Mouse (Mus musculus): Measurements from ENCODE around the gene Prkar1a. TPM values are rescaled to one million over a fixed set of nuclear protein-coding genes. Genes with fewer than 3 reads are reported as not detected.

Prkar1a gene
- polyA plus RNA-seq, 1 experiment from 2014 or later, result 109 TPM

DNA sequence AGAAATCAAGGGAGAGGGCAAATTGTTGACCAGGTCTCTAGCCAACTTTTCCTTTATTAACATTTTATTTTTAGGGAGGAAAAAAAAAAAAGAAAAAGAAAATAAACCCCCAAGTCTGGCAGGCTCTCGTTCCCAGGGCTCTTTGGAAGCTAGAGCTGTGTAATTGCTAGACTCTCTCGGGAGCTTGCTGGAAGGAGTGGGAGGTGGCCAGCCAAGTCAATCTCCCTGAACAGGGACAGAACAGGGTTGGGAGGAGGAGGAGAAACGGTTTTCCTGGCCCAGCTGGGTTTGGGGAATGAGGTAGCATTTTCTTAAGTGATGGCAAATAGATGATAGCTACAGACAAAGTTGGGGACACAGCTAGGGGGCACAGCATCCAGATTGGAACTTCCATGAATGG is 43.5 kb downstream of the Prkar1a start:
- no peak overlapping the region for H3K9ac ChIP-seq (ENCODE audit: low read depth, low read length)
- H3K36me3 ChIP-seq (ENCODE audit: control insufficient read depth, insufficient read depth), result no peaks in the 10 kb centered on the region
- H3K9me3 ChIP-seq (replicated peaks; ENCODE audit: control insufficient read depth, low read length), result no peaks in the 10 kb centered on the region
- H3K4me3 ChIP-seq (ENCODE audit: low read depth, low read length), result no peak overlapping the region
- no peak overlapping the region for H3K27ac ChIP-seq (ENCODE audit: low read length)
- 30% methylated on average over 3 of the region's 3 CpGs for WGBS (ENCODE audit: insufficient replicate concordance)
- H3K4me1 ChIP-seq (ENCODE audit: control insufficient read depth, low read depth, low read length), result no peaks in the 10 kb centered on the region
- no peak for ATAC-seq (ENCODE audit: low read depth)
- no peaks in the 10 kb centered on the region for H3K27me3 ChIP-seq (ENCODE audit: control insufficient read depth, insufficient read depth, low read depth, low read length)
- H3K4me2 ChIP-seq (ENCODE audit: low read depth, low read length), result no peak overlapping the region

DNA sequence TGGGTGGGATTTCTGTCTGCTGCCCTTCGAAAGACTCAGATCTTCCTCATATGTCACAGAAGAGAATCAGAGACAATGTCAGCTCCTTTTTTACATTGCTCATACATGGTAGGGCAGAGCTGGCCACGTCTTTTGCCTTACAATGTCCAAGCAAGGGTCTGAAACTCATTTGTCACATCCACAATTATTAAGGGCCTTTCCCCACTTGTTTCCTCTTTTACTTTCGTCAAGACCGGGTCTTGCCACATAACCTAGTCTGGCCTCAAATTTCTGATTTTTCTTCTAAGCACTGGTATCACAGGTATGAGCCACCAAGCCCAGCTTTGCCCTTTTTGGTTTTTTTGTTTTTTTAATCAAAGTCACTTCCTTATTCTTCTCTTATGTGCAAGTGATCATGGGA is 47.3 kb downstream of the Prkar1a start:
- Histone ChIP-seq H3K27me3 (ENCODE audit: control insufficient read depth, insufficient read depth, low read depth, low read length) (no peaks in the 10 kb centered on the region), H3K4me3 (ENCODE audit: low read depth, low read length) (no peak overlapping the region), H3K4me2 (ENCODE audit: low read depth, low read length) (no peak overlapping the region), H3K9ac (ENCODE audit: low read depth, low read length) (no peak overlapping the region), H3K36me3 (ENCODE audit: control insufficient read depth, insufficient read depth) (no peaks in the 10 kb centered on the region), H3K27ac (ENCODE audit: low read length) (no peak overlapping the region), H3K9me3 (replicated peaks; ENCODE audit: control insufficient read depth, low read length) (no peaks in the 10 kb centered on the region), H3K4me1 (ENCODE audit: control insufficient read depth, low read depth, low read length) (no peaks in the 10 kb centered on the region)
- ATAC-seq (ENCODE audit: low read depth), result no peak
- 53% methylated on average over 4 of the region's 4 CpGs for WGBS (ENCODE audit: insufficient replicate concordance)

DNA sequence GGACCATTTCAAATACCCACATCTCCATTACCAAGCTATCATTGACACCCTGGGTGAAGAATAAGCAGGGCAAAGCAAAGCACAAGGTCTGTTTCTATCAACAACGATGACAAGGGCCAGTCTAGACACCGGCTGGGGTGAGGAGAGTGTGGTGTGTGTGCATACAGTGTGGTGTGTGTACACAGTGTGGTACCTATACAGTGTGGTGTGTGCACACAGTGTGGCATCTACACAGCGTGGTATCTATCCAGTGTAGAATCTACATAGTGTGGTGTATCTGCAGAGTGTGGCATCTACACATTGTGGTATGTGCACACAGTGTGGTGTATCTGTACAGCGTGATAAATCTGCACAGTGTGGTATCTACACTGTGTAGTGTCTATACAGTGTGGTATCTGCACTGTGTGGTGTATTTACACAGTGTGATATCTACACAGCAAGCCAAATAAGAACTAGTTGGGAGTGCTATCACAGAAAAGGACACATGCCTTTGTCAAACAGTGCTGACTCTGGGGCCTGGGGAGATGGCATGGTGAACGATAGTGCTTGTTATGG is 48.0 kb downstream of the Prkar1a start:
- no peak overlapping the region for H3K4me2 ChIP-seq (ENCODE audit: low read depth, low read length)
- no peak overlapping the region for H3K27ac ChIP-seq (ENCODE audit: low read length)
- H3K4me3 ChIP-seq (ENCODE audit: low read depth, low read length), result no peak overlapping the region
- 56% methylated on average over 5 of the region's 5 CpGs for WGBS (ENCODE audit: insufficient replicate concordance)
- peak; percentile 61 for ATAC-seq (ENCODE audit: low read depth)
- H3K27me3 ChIP-seq (ENCODE audit: control insufficient read depth, insufficient read depth, low read depth, low read length), result no peaks in the 10 kb centered on the region
- no peaks in the 10 kb centered on the region for H3K4me1 ChIP-seq (ENCODE audit: control insufficient read depth, low read depth, low read length)
- H3K9me3 ChIP-seq (replicated peaks; ENCODE audit: control insufficient read depth, low read length), result no peaks in the 10 kb centered on the region
- no peak overlapping the region for H3K9ac ChIP-seq (ENCODE audit: low read depth, low read length)
- H3K36me3 ChIP-seq (ENCODE audit: control insufficient read depth, insufficient read depth), result no peaks in the 10 kb centered on the region

DNA sequence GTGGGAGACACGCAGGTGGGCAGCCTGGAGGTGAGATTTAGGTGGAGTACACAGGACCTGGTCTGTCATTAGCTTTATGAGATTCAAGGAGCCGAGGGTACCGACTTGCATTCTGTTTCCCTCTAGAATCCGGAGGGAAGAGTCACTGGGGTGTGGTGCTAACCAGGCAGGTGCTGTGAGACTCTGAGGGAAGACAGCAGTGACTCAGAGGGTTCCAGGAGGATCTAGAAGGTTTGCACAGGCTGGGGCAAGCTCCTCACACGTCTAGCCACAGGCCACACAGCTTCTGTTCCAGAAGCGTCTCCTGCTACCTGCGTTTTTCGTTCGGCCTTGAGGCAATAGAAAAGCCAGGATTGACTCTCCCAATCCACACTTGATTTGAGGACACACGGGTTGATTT is 49.5 kb downstream of the Prkar1a start:
- no peak for ATAC-seq (ENCODE audit: low read depth)
- Histone ChIP-seq H3K36me3 (ENCODE audit: control insufficient read depth, insufficient read depth) (no peaks in the 10 kb centered on the region), H3K4me1 (ENCODE audit: control insufficient read depth, low read depth, low read length) (no peaks in the 10 kb centered on the region), H3K4me3 (ENCODE audit: low read depth, low read length) (no peak overlapping the region), H3K4me2 (ENCODE audit: low read depth, low read length) (no peak overlapping the region), H3K27ac (ENCODE audit: low read length) (no peak overlapping the region), H3K9me3 (replicated peaks; ENCODE audit: control insufficient read depth, low read length) (no peaks in the 10 kb centered on the region), H3K9ac (ENCODE audit: low read depth, low read length) (no peak overlapping the region), H3K27me3 (ENCODE audit: control insufficient read depth, insufficient read depth, low read depth, low read length) (no peaks in the 10 kb centered on the region)
- WGBS (ENCODE audit: insufficient replicate concordance), result 75% methylated on average over 10 of the region's 10 CpGs

DNA sequence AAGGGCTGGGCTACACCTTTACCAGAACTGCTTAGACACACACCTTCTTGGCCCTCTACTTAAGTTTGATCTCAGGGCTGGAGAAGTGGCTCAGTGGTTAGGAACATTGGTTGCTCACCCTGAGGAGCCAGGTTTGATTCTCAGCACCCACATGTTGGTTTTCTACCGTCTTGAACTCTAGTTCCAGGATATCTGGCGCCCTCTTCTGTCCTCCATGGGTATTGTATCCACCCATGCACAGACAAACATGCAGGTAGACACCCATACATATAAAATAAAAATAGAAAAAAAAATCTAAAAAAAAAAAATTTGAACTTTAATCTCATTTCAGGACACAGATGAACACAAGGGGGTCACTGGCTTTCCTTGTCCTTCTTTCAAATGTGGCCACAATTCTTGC is 50.6 kb downstream of the Prkar1a start:
- Histone ChIP-seq H3K4me3 (ENCODE audit: low read depth, low read length) (no peak overlapping the region), H3K9me3 (replicated peaks; ENCODE audit: control insufficient read depth, low read length) (no peaks in the 10 kb centered on the region), H3K4me2 (ENCODE audit: low read depth, low read length) (no peak overlapping the region), H3K27ac (ENCODE audit: low read length) (no peak overlapping the region), H3K36me3 (ENCODE audit: control insufficient read depth, insufficient read depth) (no peaks in the 10 kb centered on the region), H3K9ac (ENCODE audit: low read depth, low read length) (no peak overlapping the region), H3K4me1 (ENCODE audit: control insufficient read depth, low read depth, low read length) (no peaks in the 10 kb centered on the region), H3K27me3 (ENCODE audit: control insufficient read depth, insufficient read depth, low read depth, low read length) (no peaks in the 10 kb centered on the region)
- WGBS (ENCODE audit: insufficient replicate concordance), result 53% methylated on average over 2 of the region's 2 CpGs
- no peak for ATAC-seq (ENCODE audit: low read depth)

DNA sequence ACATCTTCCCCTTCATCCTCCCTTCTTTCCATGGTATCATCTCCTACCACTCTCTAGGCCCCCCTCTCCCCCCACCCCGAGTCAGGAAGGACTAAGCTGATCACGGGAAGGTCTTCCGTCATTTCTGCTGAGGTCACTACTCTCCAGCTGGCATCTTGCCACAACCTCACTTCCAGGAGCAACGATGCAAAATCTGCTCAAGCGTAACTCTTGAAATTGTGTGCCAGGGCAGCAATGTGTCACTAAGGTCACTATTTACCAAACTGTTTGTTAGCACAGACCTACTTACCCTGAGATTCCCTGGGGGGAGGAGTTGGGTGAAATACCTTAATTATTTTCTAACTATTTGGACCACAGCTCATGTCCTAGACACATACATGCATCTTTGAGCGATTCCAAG is 51.6 kb downstream of the Prkar1a start:
- H3K27ac ChIP-seq (ENCODE audit: low read length), result no peak overlapping the region
- H3K4me3 ChIP-seq (ENCODE audit: low read depth, low read length), result no peak overlapping the region
- no peaks in the 10 kb centered on the region for H3K27me3 ChIP-seq (ENCODE audit: control insufficient read depth, insufficient read depth, low read depth, low read length)
- no peaks in the 10 kb centered on the region for H3K36me3 ChIP-seq (ENCODE audit: control insufficient read depth, insufficient read depth)
- H3K4me2 ChIP-seq (ENCODE audit: low read depth, low read length), result no peak overlapping the region
- H3K9me3 ChIP-seq (replicated peaks; ENCODE audit: control insufficient read depth, low read length), result no peaks in the 10 kb centered on the region
- no peak overlapping the region for H3K9ac ChIP-seq (ENCODE audit: low read depth, low read length)
- ATAC-seq (ENCODE audit: low read depth), result no peak
- H3K4me1 ChIP-seq (ENCODE audit: control insufficient read depth, low read depth, low read length), result no peaks in the 10 kb centered on the region
- 47% methylated on average over 6 of the region's 6 CpGs for WGBS (ENCODE audit: insufficient replicate concordance)

DNA sequence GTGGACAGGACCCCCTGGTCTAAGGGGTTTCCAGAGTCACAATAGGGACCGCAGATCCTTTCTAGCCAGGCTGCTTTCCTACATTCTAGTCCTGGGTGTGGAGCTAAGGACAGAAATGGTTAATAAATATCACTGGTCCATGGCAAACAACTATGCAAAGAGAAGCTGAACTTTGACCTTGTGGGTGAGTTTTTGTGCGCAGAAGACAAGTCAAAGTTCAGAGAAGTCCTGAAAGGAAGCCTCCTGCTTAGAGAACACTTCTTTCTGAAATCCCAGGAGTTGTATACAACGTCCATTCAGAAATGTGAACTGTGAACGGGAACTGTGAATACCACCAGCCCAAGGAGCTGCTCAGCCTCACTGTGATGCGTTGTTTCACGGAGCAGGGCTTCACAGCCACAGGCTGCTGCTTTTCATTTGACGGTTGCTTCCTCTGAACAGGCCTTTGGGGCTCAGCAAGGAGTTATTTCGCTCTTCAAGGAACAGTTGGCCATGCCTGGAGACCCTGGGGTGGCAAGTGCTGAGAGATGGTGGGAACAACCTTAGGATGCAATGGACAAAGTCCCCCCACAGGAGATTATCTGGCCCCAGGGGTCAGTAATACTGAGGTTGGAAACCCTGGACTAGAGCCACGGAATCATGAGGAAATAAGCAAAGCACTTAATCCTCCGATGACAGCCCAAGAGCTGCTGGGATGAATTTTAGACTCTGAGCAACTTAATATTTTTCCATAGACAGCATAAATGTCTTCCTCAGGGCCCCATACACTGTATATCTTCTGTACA is 53.0 kb downstream of the Prkar1a start:
- Histone ChIP-seq H3K9ac (ENCODE audit: low read depth, low read length) (no peak overlapping the region), H3K27me3 (ENCODE audit: control insufficient read depth, insufficient read depth, low read depth, low read length) (no peaks in the 10 kb centered on the region), H3K4me2 (ENCODE audit: low read depth, low read length) (peak overlapping the region; percentile 10; the same call in 1 of the 2 replicates), H3K36me3 (ENCODE audit: control insufficient read depth, insufficient read depth) (no peaks in the 10 kb centered on the region), H3K9me3 (replicated peaks; ENCODE audit: control insufficient read depth, low read length) (no peaks in the 10 kb centered on the region), H3K4me1 (ENCODE audit: control insufficient read depth, low read depth, low read length) (peaks cover 2% of the 10 kb centered on the region; the same call in 1 of the 2 replicates), H3K27ac (ENCODE audit: low read length) (peak overlapping the region; percentile 72), H3K4me3 (ENCODE audit: low read depth, low read length) (no peak overlapping the region)
- 50% methylated on average over 10 of the region's 10 CpGs for WGBS (ENCODE audit: insufficient replicate concordance)
- no peak for ATAC-seq (ENCODE audit: low read depth)

DNA sequence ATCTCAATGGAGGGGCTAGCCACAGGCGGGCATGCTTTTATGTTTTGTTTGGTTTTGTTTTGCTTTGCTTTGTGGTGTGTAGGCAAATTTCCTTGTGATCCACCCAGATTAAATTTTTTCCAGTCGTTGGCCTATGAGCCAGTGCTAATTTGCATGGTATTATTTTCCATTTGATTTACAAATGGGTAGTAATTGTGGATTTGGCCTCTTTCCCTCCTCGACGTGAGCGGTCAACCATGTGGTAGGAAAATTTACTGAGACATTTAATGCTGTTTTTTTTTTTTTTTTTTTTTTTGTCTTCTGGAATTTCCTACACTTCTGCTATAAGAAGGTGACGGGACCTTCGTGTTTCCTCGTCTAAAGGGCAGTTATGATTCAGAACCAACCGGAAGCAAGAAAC is 54.6 kb downstream of the Prkar1a start:
- WGBS (ENCODE audit: insufficient replicate concordance), result 64% methylated on average over 9 of the region's 9 CpGs
- Histone ChIP-seq H3K9me3 (replicated peaks; ENCODE audit: control insufficient read depth, low read length) (no peaks in the 10 kb centered on the region), H3K9ac (ENCODE audit: low read depth, low read length) (no peak overlapping the region), H3K27me3 (ENCODE audit: control insufficient read depth, insufficient read depth, low read depth, low read length) (no peaks in the 10 kb centered on the region), H3K36me3 (ENCODE audit: control insufficient read depth, insufficient read depth) (no peaks in the 10 kb centered on the region), H3K27ac (ENCODE audit: low read length) (no peak overlapping the region), H3K4me3 (ENCODE audit: low read depth, low read length) (no peak overlapping the region), H3K4me1 (ENCODE audit: control insufficient read depth, low read depth, low read length) (peaks cover 2% of the 10 kb centered on the region; the same call in 1 of the 2 replicates), H3K4me2 (ENCODE audit: low read depth, low read length) (no peak overlapping the region)
- no peak for ATAC-seq (ENCODE audit: low read depth)

All from liver, embryonic 16.5 days (tissue).